Mouse (Mus musculus): ENCODE data around the gene Syngr1.

DNA sequence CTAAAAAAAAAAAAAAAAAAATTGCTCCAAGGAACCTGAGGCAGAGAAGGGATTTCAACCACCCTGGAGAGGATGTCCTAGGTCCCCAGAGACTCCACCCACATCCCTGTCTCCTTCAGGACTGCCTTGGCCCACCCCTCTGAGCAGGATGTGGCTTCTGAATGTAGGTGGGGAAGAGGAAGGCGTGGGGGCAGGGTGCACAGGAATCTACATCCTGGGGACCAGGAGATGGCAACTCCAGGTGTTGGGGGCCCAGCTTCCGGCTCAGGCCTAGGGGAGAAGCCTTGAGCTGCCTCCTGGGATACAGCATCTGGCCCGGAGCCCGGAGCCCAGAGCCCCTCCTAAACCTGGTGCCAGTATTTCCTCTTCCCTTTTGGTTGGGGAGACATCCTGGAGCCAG lies 41.0 kb upstream of the Syngr1 start:
- TF ChIP-seq CTCF (IDR thresholded peaks at IDR 0.05; ENCODE audit: borderline replicate concordance, insufficient read depth, low read length) (no peak), POLR2A (IDR thresholded peaks at IDR 0.05; ENCODE audit: low read depth, low read length) (no peak)

Data from embryonic fibroblast, embryonic 13.5 days (primary cell).